Mouse (Mus musculus): Measurements from ENCODE around the gene Cyp2w1. TPM values are rescaled to one million over a fixed set of nuclear protein-coding genes. Genes with fewer than 3 reads are reported as not detected.

Cyp2w1 gene
- polyA plus RNA-seq, 1 experiment from 2014 or later = not detected

DNA sequence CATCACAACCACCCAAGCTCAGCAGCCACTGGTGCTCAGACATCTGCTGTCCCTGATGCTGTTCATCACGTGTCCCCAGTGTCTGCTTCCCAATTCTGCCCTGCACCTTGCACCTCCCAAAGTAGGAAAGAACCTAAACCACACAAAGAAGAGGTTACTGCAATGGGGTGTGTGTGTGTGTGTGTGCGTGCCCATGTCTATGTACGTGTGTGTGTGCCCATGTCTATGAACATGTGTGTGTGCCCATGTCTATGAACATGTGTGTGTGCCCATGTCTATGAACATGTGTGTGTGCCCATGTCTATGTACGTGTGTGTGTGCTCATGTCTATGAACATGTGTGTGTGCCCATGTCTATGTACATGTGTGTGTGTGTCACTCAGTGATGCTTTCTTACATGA, 43.1 kb downstream of the Cyp2w1 start:
- peaks cover 82% of the 10 kb centered on the region for H3K4me1 ChIP-seq (replicated peaks)
- H3K36me3 ChIP-seq (replicated peaks) = peaks cover 59% of the 10 kb centered on the region
- H3K27me3 ChIP-seq = no peaks in the 10 kb centered on the region
- H3K4me3 ChIP-seq (replicated peaks) = no peak overlapping the region
- WGBS (ENCODE audit: insufficient replicate concordance) = 80% methylated on average over 4 of the region's 4 CpGs
- ATAC-seq (ENCODE audit: insufficient read depth) = no peak
- H3K9ac ChIP-seq = no peak overlapping the region
- H3K27ac ChIP-seq (replicated peaks) = peak overlapping the region; percentile 100
- H3K4me2 ChIP-seq = no peak overlapping the region
- no peaks in the 10 kb centered on the region for H3K9me3 ChIP-seq (replicated peaks)

DNA sequence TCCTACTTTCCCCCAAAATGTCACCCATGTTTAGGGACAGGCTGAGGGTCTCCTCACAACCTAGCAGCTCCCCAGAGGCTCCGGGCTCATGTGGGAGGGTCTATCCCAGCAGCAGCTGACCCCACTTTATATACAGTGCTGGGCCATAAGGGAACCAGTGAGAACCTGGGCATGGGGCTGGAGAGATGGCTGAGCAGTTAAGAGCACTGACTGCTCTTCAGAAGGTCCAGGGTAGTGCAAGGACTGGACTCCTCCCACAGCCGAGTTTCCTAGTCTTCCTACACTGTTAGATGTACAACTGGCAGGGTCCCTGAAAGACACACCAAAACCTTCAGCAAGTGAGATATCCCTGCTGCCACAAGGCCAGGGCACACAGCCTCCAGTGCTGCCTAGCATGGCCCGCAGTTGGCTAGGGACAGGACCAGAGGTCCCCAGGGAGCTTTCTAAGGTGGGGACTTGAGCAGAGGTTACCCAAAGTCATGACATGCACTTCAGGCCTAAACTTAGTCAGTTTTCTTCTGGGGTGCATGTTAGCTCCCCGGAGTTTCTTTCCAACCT, 45.0 kb downstream of the Cyp2w1 start:
- no peaks in the 10 kb centered on the region for H3K27me3 ChIP-seq
- H3K27ac ChIP-seq (replicated peaks) = peak overlapping the region; percentile 73
- peaks cover 65% of the 10 kb centered on the region for H3K4me1 ChIP-seq (replicated peaks)
- no peak for ATAC-seq (ENCODE audit: insufficient read depth)
- H3K36me3 ChIP-seq (replicated peaks) = peaks cover 41% of the 10 kb centered on the region
- H3K4me3 ChIP-seq (replicated peaks) = no peak overlapping the region
- H3K4me2 ChIP-seq = no peak overlapping the region
- H3K9ac ChIP-seq = 0 out of 2 replicates have a peak overlapping the region, but pooled peaks have one; percentile 22
- no peaks in the 10 kb centered on the region for H3K9me3 ChIP-seq (replicated peaks)
- WGBS (ENCODE audit: insufficient replicate concordance) = 76% methylated on average over 4 of the region's 4 CpGs

DNA sequence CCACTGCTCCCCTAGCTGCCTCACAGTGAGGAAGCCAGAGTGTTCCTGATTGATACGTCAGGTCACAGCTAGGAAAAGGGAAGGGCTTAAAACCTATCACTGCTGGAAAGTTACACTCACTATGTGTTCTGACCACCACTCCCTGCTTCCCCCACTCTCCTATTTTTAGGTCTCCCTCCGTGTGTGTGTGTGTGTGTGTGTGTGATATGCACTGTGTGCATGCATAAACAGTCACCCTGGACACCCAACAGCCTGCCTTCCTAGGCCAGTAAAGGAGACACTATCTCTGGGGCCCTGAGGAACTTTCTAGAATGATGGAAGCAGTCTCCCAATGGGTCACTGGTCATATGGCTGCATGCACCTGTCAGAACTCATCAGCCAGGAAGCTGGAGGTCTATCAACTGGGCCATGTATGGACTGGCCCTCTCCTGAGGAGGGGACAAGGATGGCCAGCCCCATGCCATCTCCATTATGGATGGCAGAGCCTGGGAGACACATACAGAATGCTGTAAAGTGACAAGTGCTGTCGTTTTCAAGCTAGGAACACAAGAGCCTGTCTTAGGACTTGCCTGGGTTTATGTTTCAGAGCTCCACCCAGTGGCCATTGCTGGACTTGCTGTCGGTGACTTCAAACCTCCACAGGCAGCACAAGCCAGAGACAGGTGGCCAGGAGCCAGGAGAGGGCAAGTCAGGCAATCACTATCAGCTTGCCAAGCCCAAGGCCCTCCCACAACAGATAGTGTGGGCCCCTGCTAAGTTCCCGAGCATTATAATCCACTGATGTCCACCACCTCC, 45.7 kb downstream of the Cyp2w1 start:
- Histone ChIP-seq H3K27me3 (no peaks in the 10 kb centered on the region), H3K9me3 (replicated peaks) (no peaks in the 10 kb centered on the region), H3K4me3 (replicated peaks) (no peak overlapping the region), H3K4me2 (peak overlapping the region; percentile 25), H3K4me1 (replicated peaks) (peaks cover 59% of the 10 kb centered on the region), H3K9ac (peak overlapping the region; percentile 39), H3K36me3 (replicated peaks) (peaks cover 33% of the 10 kb centered on the region), H3K27ac (replicated peaks) (peak overlapping the region; percentile 73)
- 14% methylated on average over 5 of the region's 5 CpGs for WGBS (ENCODE audit: insufficient replicate concordance)
- ATAC-seq (ENCODE audit: insufficient read depth) = peak; percentile 67

DNA sequence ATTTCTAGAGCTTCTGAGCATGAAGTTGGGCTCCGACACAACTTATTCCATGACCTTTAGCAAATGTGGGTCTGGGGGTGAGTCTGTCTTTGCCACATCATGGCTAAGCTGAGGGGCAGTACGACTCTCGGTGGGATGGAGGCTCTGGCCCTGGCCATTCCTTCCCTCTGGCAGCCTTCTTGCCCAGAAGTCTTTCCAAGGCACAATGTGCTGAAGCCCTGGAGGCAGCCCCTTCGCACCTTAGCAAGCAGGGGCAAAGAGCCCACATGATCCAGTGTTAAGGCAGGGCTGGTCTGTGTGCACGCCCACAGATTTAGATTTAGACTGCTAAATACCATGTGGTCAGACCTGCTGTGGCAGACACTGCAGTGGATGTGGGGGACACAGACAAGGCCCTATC, 46.4 kb downstream of the Cyp2w1 start:
- peaks cover 59% of the 10 kb centered on the region for H3K4me1 ChIP-seq (replicated peaks)
- peak overlapping the region; percentile 25 for H3K4me2 ChIP-seq
- no peak overlapping the region for H3K4me3 ChIP-seq (replicated peaks)
- H3K27ac ChIP-seq (replicated peaks) = no peak overlapping the region
- no peak for ATAC-seq (ENCODE audit: insufficient read depth)
- H3K9me3 ChIP-seq (replicated peaks) = no peaks in the 10 kb centered on the region
- H3K36me3 ChIP-seq (replicated peaks) = peaks cover 27% of the 10 kb centered on the region
- WGBS (ENCODE audit: insufficient replicate concordance) = 73% methylated on average over 5 of the region's 5 CpGs
- H3K27me3 ChIP-seq = no peaks in the 10 kb centered on the region
- peak overlapping the region; percentile 39; the same call in 1 of the 2 replicates for H3K9ac ChIP-seq

DNA sequence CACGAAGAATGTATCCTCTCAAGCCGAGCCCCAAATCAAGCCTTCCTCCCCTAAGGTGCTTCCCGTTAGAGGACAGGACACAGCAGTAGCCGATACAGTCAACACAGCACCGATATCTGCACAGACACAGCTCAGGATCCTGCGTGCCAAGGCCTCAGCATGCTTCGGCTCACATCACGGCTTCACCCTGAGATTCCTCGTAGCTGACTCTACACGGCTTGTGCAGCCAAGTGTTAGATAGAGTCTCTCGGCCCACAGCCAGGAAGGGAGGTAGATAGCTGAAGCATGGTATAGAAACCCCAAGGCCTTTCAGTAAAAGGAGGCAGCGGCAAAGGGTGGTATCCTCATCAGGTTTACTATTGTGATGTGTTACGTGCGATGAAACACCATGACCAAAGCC, 47.6 kb downstream of the Cyp2w1 start:
- H3K27me3 ChIP-seq = no peaks in the 10 kb centered on the region

DNA sequence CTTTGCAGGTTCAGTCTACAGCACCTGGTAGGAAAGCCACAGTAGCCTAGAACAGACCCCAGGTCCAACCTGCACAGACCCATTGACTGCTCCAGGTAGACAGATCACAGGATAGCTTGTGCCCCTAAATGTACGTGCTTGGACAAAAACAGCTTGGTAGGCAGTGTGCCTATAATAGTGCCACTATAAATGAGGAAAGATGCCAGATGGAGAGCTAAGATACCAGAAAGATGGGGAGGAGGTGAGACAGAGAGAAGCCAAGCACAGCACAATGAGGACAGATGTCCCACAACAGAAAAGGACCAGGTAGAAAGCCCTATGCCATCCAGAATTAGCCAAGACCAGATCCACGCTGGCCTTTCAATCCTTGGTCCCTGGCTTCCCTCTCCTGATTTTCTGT, 49.7 kb downstream of the Cyp2w1 start:
- 70% methylated on average over 2 of the region's 2 CpGs for WGBS (ENCODE audit: insufficient replicate concordance)
- no peak for ATAC-seq (ENCODE audit: insufficient read depth)
- H3K27ac ChIP-seq (replicated peaks) = no peak overlapping the region
- H3K9me3 ChIP-seq (replicated peaks) = no peaks in the 10 kb centered on the region
- no peaks in the 10 kb centered on the region for H3K27me3 ChIP-seq
- H3K4me1 ChIP-seq (replicated peaks) = peaks cover 48% of the 10 kb centered on the region
- H3K4me3 ChIP-seq (replicated peaks) = no peak overlapping the region
- no peak overlapping the region for H3K9ac ChIP-seq
- no peaks in the 10 kb centered on the region for H3K36me3 ChIP-seq (replicated peaks)
- no peak overlapping the region for H3K4me2 ChIP-seq

More for the DNA sequence above, 47.6 kb downstream of the Cyp2w1 start:
- Histone ChIP-seq H3K9me3 (replicated peaks) (no peaks in the 10 kb centered on the region), H3K4me2 (no peak overlapping the region), H3K4me3 (replicated peaks) (no peak overlapping the region), H3K4me1 (replicated peaks) (peaks cover 59% of the 10 kb centered on the region), H3K27ac (replicated peaks) (no peak overlapping the region), H3K9ac (no peak overlapping the region), H3K36me3 (replicated peaks) (peaks cover 15% of the 10 kb centered on the region)
- no peak for ATAC-seq (ENCODE audit: insufficient read depth)
- 86% methylated on average over 14 of the region's 14 CpGs for WGBS (ENCODE audit: insufficient replicate concordance)

DNA sequence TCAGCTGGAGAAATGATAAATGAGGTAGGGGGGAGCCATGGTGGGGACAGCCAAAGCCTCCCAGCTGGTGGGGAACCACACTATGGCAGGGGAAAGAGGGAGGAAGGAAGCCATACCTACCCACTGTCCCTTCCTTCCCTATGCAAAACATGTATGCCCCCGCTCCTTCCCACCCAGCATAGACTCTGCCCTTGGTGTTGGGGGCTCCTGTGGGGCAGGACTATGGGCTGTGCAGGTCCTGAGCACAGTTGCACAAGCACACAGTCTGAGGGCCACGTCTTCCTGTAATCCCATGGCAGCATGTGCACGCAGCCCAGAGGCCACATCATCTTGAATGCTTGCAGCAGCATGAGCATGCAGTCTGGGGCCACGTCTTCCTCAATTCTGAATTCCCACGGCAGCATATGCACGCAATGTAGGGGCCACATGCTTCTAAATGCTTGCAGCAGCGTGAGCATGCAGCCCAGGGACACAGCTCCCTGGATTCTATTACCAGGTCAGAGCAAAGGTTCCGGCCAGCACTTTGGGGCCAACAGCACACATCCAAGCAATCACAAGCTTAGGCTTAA, 51.4 kb downstream of the Cyp2w1 start:
- Histone ChIP-seq H3K27me3 (no peaks in the 10 kb centered on the region), H3K4me3 (replicated peaks) (no peak overlapping the region), H3K27ac (replicated peaks) (peak overlapping the region; percentile 74), H3K9me3 (replicated peaks) (no peaks in the 10 kb centered on the region), H3K36me3 (replicated peaks) (no peaks in the 10 kb centered on the region), H3K9ac (no peak overlapping the region), H3K4me2 (peak overlapping the region; percentile 39), H3K4me1 (replicated peaks) (peaks cover 37% of the 10 kb centered on the region)
- no peak for ATAC-seq (ENCODE audit: insufficient read depth)
- WGBS (ENCODE audit: insufficient replicate concordance) = 44% methylated on average over 8 of the region's 8 CpGs

DNA sequence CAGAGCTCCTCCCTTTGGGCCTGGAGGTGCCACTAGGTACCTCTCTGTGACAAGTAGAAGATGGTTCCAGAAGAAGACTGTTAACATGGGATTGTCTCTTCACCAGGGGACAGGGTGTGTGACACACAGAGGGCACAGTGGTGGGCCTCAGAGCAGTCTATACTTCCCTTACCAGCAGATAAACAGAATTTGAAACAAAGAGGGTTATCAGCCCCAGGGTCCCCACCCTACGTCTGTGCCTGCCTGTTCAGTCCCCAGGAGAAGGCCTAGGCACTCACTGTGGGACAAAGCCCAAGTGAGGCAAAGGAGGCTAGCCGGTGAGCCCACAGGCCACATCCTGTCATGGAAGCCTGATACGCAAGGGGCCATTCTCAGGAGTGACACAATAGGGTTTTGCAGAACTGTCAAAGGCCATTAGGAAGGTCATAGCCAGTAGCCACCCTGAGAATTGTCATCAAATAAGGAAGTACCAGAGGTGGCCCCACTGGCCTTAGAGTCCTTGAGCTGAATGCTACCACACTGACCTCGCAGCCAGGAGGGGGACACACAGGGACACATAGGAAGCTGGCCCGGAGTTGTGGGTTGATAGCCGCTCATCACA, 52.5 kb downstream of the Cyp2w1 start, which contains the start of gene C130050O18Rik:
C130050O18Rik (plus strand) TSS at position 480 of the 601 bp plus-strand sequence.
- H3K27me3 ChIP-seq = no peaks in the 10 kb centered on the region
- H3K36me3 ChIP-seq (replicated peaks) = no peaks in the 10 kb centered on the region
- 16% methylated on average over 6 of the region's 6 CpGs for WGBS (ENCODE audit: insufficient replicate concordance)
- H3K27ac ChIP-seq (replicated peaks) = peak within 1 kb of the TSS; percentile 74
- H3K4me3 ChIP-seq (replicated peaks) = peak within 1 kb of the TSS; percentile 22
- peak; percentile 68 for ATAC-seq (ENCODE audit: insufficient read depth)
- H3K9me3 ChIP-seq (replicated peaks) = no peaks in the 10 kb centered on the region
- H3K4me1 ChIP-seq (replicated peaks) = peaks cover 41% of the 10 kb centered on the region
- peak within 1 kb of the TSS; percentile 39 for H3K4me2 ChIP-seq
- no peak within 1 kb of the TSS; the same call in 1 of the 2 replicates for H3K9ac ChIP-seq

DNA sequence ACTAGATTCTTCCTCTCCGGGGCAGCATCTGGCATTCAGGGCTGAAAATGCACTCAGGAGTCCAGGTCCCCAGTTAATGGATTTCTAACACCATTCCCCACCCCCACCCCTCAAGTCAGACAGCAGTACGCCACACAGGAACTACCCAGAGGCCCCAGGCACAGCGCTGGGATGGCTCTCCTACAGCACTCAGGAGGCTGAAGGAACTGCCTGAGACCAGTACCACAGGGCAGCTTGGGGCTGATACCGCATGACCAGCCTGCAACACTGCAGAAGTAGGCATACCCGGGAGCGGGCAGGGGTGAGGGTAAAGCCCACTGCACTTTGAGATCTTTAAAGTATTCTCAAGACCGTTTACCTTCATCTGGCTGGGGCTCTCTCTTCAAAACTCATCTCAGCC, 53.1 kb downstream of the Cyp2w1 start:
- peak overlapping the region; percentile 22 for H3K4me3 ChIP-seq (replicated peaks)
- H3K9me3 ChIP-seq (replicated peaks) = no peaks in the 10 kb centered on the region
- ATAC-seq (ENCODE audit: insufficient read depth) = no peak
- peak overlapping the region; percentile 39 for H3K4me2 ChIP-seq
- H3K36me3 ChIP-seq (replicated peaks) = no peaks in the 10 kb centered on the region
- no peak overlapping the region; the same call in 1 of the 2 replicates for H3K9ac ChIP-seq
- peaks cover 44% of the 10 kb centered on the region for H3K4me1 ChIP-seq (replicated peaks)
- 28% methylated on average over 7 of the region's 7 CpGs for WGBS (ENCODE audit: insufficient replicate concordance)
- no peaks in the 10 kb centered on the region for H3K27me3 ChIP-seq
- H3K27ac ChIP-seq (replicated peaks) = peak overlapping the region; percentile 73

DNA sequence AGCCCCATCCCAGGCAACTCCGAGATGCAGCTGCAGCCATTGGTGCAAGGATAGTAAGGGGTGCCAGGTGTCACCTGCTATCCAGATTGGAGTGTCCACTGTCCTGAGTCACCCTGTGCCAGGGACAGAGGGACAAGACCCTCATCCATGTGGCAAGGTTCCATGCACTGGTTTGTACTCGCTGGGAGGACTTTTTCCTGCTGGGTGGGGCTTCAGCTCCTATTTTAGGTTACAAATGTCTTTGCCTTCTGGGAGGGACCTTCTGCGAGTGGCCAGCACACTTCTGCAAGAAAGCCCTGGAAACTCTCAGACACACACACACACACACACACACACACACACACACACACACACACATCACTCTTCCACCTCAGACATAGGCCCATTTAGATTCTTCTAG, 53.5 kb downstream of the Cyp2w1 start:
- peaks cover 44% of the 10 kb centered on the region for H3K4me1 ChIP-seq (replicated peaks)
- H3K9ac ChIP-seq = no peak overlapping the region
- no peaks in the 10 kb centered on the region for H3K9me3 ChIP-seq (replicated peaks)
- WGBS (ENCODE audit: insufficient replicate concordance) = 39% methylated on average over 3 of the region's 3 CpGs
- peak overlapping the region; percentile 73 for H3K27ac ChIP-seq (replicated peaks)
- H3K36me3 ChIP-seq (replicated peaks) = no peaks in the 10 kb centered on the region
- peak overlapping the region; percentile 39; the same call in 1 of the 2 replicates for H3K4me2 ChIP-seq
- no peak for ATAC-seq (ENCODE audit: insufficient read depth)
- no peaks in the 10 kb centered on the region for H3K27me3 ChIP-seq
- H3K4me3 ChIP-seq (replicated peaks) = peak overlapping the region; percentile 22
